ENCODE assay signal across 8 mouse cellular contexts in the genomic region with DNA sequence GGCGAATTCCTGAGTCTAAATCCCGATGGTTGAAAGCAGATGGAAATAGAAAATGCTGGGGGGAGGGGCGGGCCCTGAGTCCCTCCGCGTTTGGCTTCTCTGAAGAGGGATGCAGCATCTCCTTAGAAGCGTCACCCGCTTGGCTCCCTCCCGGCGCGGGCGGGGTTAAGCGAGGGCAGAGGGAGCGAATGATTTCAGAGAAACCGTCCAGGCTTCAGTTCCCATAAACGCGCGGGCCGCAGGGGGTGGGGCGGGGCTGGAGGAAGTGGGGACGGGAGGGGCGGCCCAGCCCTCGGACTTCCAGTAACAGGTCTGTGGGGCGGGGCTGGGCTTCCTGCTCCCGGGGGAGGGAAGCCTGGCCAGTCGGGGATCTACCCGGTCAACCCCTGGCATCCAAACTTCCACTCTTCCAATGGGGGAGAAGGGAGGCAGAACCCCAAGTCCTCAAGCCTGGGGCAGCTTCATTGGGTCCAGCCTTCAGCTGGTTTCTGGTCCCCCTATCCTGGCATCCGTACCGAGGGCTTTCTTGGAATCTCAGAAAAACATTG. TPM values are rescaled to one million over a fixed set of nuclear protein-coding genes. Genes with fewer than 3 reads are reported as not detected.
A peak's percentile ranks its signal among the peaks of the same experiment; 100 is the strongest.
DNase-seq lines count a peak whose midpoint lies in the region; ATAC-seq and TF ChIP-seq lines count a peak whose summit lies in the region.

No protein-coding gene starts in this region.

- H3K9ac ChIP-seq in liver, embryonic 11.5 days (ENCODE audit: low read depth, low read length), result no peak overlapping the region
- peak overlapping the region; percentile 16; the same call in 1 of the 2 replicates for H3K9ac ChIP-seq in stomach, embryonic 15.5 days

- no peaks in the 10 kb centered on the region for H3K27me3 ChIP-seq in kidney, adult 2 months (replicated peaks; ENCODE audit: control insufficient read depth, insufficient read depth, low read length)
- peaks cover 11% of the 10 kb centered on the region for H3K27me3 ChIP-seq in liver, embryonic 11.5 days (replicated peaks; ENCODE audit: control insufficient read depth, insufficient read depth, low read length)
- peaks cover 6% of the 10 kb centered on the region; the same call in 1 of the 2 replicates for H3K27me3 ChIP-seq in stomach, embryonic 15.5 days (replicated peaks)

- ATAC-seq in liver, embryonic 11.5 days (replicated peaks; ENCODE audit: low FRiP score), result peak; percentile 60
- peak; percentile 67 for ATAC-seq in stomach, embryonic 15.5 days (ENCODE audit: insufficient read depth, low FRiP score, low read depth)

- peaks cover 13% of the 10 kb centered on the region for H3K4me1 ChIP-seq in kidney, adult 2 months (ENCODE audit: control insufficient read depth, insufficient read depth, low read length)
- H3K4me1 ChIP-seq in liver, embryonic 11.5 days (replicated peaks; ENCODE audit: control insufficient read depth, insufficient read depth, low read length), result peaks cover 12% of the 10 kb centered on the region
- peaks cover 36% of the 10 kb centered on the region for H3K4me1 ChIP-seq in stomach, embryonic 15.5 days

- peak; percentile 13 to 42 for DNase-seq in cerebellum, postnatal 36 days
- no peak for DNase-seq in cerebellum, adult 8-10 months
- peak; percentile 75 for DNase-seq in embryo, embryonic 9.5 days (ENCODE audit: extremely low spot score)
- peak; percentile 88 for DNase-seq in heart, adult 8-10 months (ENCODE audit: low spot score)
- DNase-seq in kidney, adult 2 months, result peak; percentile 96
- DNase-seq in liver, embryonic 11.5 days (ENCODE audit: low spot score), result peak; percentile 83
- peak; percentile 79 to 84 for DNase-seq in monocyte, adult 2 months (ENCODE audit: low read depth in 1 of 2, low spot score in 2 of 2)

- no peak for TF ChIP-seq CTCF in kidney, adult 2 months (conservative IDR thresholded peaks at IDR 0.05; ENCODE audit: insufficient read depth, insufficient read length, low read depth, low read length)

- no peak for TF ChIP-seq POLR2A in kidney, adult 2 months (IDR thresholded peaks at IDR 0.05; ENCODE audit: low read depth, low read length)

- peak overlapping the region; percentile 80 for H3K27ac ChIP-seq in kidney, adult 2 months (ENCODE audit: insufficient read depth, low read depth, low read length)
- H3K27ac ChIP-seq in liver, embryonic 11.5 days (ENCODE audit: low read depth, low read length), result no peak overlapping the region
- H3K27ac ChIP-seq in stomach, embryonic 15.5 days, result peak overlapping the region; percentile 90

- H3K36me3 ChIP-seq in kidney, adult 2 months (ENCODE audit: control insufficient read depth, insufficient read depth, low read length), result no peaks in the 10 kb centered on the region
- H3K36me3 ChIP-seq in liver, embryonic 11.5 days (ENCODE audit: control insufficient read depth, insufficient read depth, low read length), result no peaks in the 10 kb centered on the region
- no peaks in the 10 kb centered on the region for H3K36me3 ChIP-seq in stomach, embryonic 15.5 days

- peak overlapping the region; percentile 58 for H3K4me2 ChIP-seq in liver, embryonic 11.5 days
- H3K4me2 ChIP-seq in stomach, embryonic 15.5 days, result peak overlapping the region; percentile 75

- WGBS in kidney, adult 2 months, result 1% methylated on average over 28 of the region's 28 CpGs
- under 1% methylated on average over 28 of the region's 28 CpGs for WGBS in liver, embryonic 11.5 days
- 2% methylated on average over 28 of the region's 28 CpGs for WGBS in stomach, embryonic 15.5 days

- peak overlapping the region; percentile 59 for H3K4me3 ChIP-seq in kidney, adult 2 months (ENCODE audit: insufficient read depth, low read depth, low read length)
- peak overlapping the region; percentile 28 for H3K4me3 ChIP-seq in liver, embryonic 11.5 days (ENCODE audit: low read depth, low read length)
- H3K4me3 ChIP-seq in stomach, embryonic 15.5 days (replicated peaks), result peak overlapping the region; percentile 43

- H3K9me3 ChIP-seq in liver, embryonic 11.5 days (ENCODE audit: control insufficient read depth, low read length), result peaks cover 2% of the 10 kb centered on the region; the same call in 1 of the 2 replicates
- H3K9me3 ChIP-seq in stomach, embryonic 15.5 days, result no peaks in the 10 kb centered on the region

RNA-seq across cellular contexts. Expression of a gene that starts 6.3 kb away (rescaled TPM):
- 1 to 10 TPM; 2.1 to 4.4 (median 3.5) TPM for total RNA-seq in heart, adult 8-10 months (2022)
- polyA plus RNA-seq in kidney, adult 2 months (2012; rRNA removed), result 10.3 and 14.4 TPM in 2 replicates
- 5.4 and 7.0 TPM in 2 replicates for polyA plus RNA-seq in liver, embryonic 11.5 days (2014; fragmentation: Nextera tagmentation; extraction: Ambion mirVana)
- polyA plus RNA-seq in stomach, embryonic 15.5 days (2015; fragmentation: Nextera tagmentation; extraction: Ambion mirVana), result 8.9 and 10.4 TPM in 2 replicates

RNA-seq across cellular contexts. Expression of a gene that starts 19.7 kb away (rescaled TPM):
- under 1 TPM in 2 of 4 experiments, not detected in 2; 0.37 to 0.76 TPM for total RNA-seq in heart, adult 8-10 months (2022)
- 24.4 and 32.6 TPM in 2 replicates for polyA plus RNA-seq in kidney, adult 2 months (2012; rRNA removed)
- 1.4 TPM in 2 replicates for polyA plus RNA-seq in liver, embryonic 11.5 days (2014; fragmentation: Nextera tagmentation; extraction: Ambion mirVana)
- polyA plus RNA-seq in stomach, embryonic 15.5 days (2015; fragmentation: Nextera tagmentation; extraction: Ambion mirVana), result 24.3 and 24.6 TPM in 2 replicates

RNA-seq across cellular contexts. Expression of a gene that starts 35.5 kb away (rescaled TPM):
- total RNA-seq in heart, adult 8-10 months (2022), result not detected
- polyA plus RNA-seq in kidney, adult 2 months (2012; rRNA removed), result 0.12 TPM in 1 of 2 replicates, not detected in the other
- polyA plus RNA-seq in liver, embryonic 11.5 days (2014; fragmentation: Nextera tagmentation; extraction: Ambion mirVana), result not detected in 2 replicates
- polyA plus RNA-seq in stomach, embryonic 15.5 days (2015; fragmentation: Nextera tagmentation; extraction: Ambion mirVana), result 0.39 TPM in 1 of 2 replicates, not detected in the other

RNA-seq across cellular contexts. Expression of a gene that starts 44.8 kb away (rescaled TPM):
- total RNA-seq in heart, adult 8-10 months (2022), result under 1 TPM in 1 of 4 experiments, not detected in 3; 0.27 TPM
- 0.14 and 0.16 TPM in 2 replicates for polyA plus RNA-seq in kidney, adult 2 months (2012; rRNA removed)
- not detected in 2 replicates for polyA plus RNA-seq in liver, embryonic 11.5 days (2014; fragmentation: Nextera tagmentation; extraction: Ambion mirVana)
- polyA plus RNA-seq in stomach, embryonic 15.5 days (2015; fragmentation: Nextera tagmentation; extraction: Ambion mirVana), result 0.09 TPM in 1 of 2 replicates, not detected in the other

RNA-seq across cellular contexts. Expression of a gene that starts 45.5 kb away (rescaled TPM):
- total RNA-seq in heart, adult 8-10 months (2022), result 100 to 1,000 TPM; 185 to 199 (median 197) TPM
- polyA plus RNA-seq in kidney, adult 2 months (2012; rRNA removed), result 237 and 272 TPM in 2 replicates
- 17.5 and 21.8 TPM in 2 replicates for polyA plus RNA-seq in liver, embryonic 11.5 days (2014; fragmentation: Nextera tagmentation; extraction: Ambion mirVana)
- polyA plus RNA-seq in stomach, embryonic 15.5 days (2015; fragmentation: Nextera tagmentation; extraction: Ambion mirVana), result 129 and 151 TPM in 2 replicates

Comparison
In these comparisons a context has a peak if more than half of its experiments do, and no peak if none do; other contexts are left out.
1. RNA of a gene that starts 19.7 kb away (polyA plus RNA-seq): 24.3 to 24.6 TPM in stomach, embryonic 15.5 days and 24.4 to 32.6 TPM in kidney, adult 2 months; 1.4 TPM in liver, embryonic 11.5 days; every median in the first group is over 10 times any median in the second.
2. Peak in every context shown above with its lines, with median percentiles within 50 percentile points of each other: H3K4me3 ChIP-seq.